Mouse (Mus musculus): ENCODE results near the gene Olfr1009.

DNA sequence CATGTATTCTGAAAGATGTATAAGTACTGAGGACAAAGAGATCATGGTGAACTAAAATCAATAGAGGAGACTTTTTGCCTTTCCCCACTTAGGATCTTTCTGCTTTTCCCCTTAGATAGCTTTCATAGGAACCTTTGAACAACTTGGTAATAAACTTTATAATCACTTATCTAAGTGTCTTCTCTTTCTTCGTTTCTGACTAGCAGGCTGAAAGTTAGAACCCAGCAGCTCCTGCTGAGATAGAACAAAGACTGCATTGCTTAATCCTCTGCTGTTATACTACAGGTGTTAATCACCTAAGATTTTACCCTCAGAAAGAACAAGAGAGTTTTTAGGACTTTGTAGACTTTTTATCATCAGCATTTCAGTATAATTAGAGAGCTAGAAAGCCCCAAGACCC, 4.1 kb upstream of the Olfr1009 start:
- no peak for TF ChIP-seq GATA1 (IDR thresholded peaks at IDR 0.05; ENCODE audit: low read length)
- no peak for TF ChIP-seq TAL1 (IDR thresholded peaks at IDR 0.05; ENCODE audit: low read length)
